Mouse (Mus musculus) embryo, embryonic 10 days (tissue): ENCODE data around the gene Speer4b.
"Not testable (repeated sequence)": the region's sequence is repeated elsewhere in the genome, so short reads cannot be mapped to it uniquely, and the experiment has no call there.

Experiments used
- DNase-seq: peaks from one replicate; pipeline ENCODE4 v3.0.0-alpha.2; 2015; ENCODE audit warnings: low spot score

The Speer4b gene

DNA sequence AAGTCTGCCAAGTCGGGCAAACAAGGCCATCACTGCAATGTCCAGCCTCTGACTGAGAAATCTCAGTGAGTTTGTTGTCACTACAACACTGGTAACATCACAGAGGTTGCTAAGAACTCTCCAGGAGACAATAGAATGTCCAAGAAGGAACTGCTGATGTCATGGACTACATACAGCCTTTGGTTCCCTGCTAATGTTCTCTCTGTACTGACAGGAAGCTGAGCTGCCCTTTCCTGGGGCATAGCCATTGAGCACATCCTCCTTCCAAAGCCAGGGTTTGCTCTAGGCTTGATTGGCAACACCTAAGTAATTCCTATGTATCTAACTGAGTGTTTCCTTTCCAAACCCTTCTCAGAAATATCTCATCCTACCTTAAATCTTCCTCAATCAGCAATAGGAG, at the start of gene Speer4b:
TSS of gene Speer4b (minus strand) at position 101 of the 400 bp plus-strand sequence.
- not testable (repeated sequence) for DNase-seq

DNA sequence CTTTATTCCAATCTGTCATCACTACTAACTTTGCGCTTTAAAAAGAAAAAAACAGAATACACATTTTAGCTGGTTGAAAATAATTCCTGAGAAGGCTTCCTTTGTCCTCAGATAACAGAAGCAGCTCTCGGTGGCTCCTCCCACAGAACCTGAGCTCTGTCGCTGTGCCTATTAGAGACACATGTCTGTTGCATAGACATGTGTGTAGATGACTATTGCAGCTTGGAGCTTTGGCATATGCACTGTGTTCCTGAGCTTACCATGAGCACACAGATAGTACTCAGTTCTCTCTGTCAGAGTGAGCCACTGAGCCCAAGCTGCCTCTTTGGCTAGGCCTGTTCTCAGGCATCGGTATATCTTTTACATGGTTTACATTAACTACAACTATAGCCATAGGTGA, 48.1 kb upstream of the Speer4b start:
- DNase-seq, result no peak

DNA sequence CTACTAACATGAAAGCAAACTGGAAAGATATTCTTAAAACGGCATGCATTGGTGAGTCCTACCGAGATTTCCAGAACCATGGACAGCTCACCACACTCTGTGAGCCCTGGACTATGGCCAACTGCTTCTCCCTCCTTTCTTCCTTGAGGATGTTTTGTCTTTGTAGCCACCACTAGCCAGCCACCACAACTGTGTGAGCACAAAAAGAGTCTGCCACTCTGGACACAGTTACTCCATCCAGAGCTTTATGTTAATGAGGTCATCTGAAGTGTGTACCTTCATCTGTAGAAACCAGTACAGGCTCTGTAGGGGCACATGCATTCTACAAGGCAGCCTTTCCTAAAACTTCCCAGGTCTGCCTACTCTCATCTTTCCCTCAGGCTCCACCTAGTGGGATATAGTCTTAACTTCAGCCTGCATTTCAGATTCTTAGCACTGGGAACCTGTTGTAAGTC, 43.6 kb upstream of the Speer4b start:
- DNase-seq, result peak; percentile 77

DNA sequence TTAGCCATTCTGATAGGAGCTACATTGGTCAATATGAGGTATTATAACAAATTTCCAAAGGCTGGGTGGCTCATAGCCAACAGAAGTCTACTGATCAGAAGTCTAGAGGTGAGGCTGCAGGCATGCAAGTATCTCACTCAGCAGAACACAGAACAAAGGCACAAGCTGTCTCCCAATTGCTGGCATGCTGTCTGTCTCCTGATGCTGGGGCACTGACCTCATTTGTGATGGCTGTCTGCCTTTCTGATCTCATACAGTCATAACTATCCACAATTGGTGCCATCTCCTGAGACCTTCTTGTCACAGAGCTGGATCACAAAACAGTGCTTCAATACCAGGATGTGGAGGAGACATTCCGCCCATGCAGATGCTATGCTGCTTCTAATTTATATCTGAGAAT, 25.7 kb upstream of the Speer4b start:
- DNase-seq, result no peak

DNA sequence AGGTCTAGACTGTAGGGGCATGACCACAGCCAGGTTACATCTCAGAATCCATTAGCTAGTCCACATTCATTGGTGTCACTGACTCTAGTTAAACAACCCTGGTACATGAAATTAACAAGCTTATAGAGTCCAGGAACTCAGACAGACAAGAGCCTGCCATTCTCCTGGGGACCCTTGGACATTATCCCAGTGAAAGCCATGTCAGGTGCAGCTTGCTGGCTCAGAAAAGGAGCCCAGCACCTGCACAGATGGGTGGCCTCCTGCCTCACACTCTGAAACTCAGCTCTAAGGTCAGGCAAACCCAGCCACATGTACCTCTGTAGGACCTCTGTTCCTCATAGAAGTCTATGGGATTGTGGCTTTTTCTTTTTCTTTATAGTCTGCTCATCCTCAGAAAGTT, 17.5 kb upstream of the Speer4b start:
- no peak for DNase-seq

DNA sequence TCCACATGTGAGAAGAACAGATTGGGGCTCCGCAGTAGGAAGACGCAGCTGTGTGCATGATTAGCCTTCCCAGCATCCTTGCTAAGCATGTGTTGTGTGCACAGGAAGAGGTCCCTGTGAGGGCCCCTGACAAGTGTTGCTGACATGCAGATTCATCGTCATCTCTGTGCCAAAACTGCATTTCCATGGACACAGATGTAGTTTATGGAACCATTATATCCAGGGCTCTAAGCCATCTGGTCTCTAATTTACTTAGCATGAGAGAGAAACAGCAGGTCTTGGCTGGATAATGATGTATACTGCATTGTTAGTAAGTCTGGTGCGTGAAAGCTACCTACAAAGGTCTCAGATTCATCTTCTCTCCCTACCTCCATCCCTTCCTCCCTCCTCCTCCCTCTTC, 10.3 kb downstream of the Speer4b start:
- no peak for DNase-seq

DNA sequence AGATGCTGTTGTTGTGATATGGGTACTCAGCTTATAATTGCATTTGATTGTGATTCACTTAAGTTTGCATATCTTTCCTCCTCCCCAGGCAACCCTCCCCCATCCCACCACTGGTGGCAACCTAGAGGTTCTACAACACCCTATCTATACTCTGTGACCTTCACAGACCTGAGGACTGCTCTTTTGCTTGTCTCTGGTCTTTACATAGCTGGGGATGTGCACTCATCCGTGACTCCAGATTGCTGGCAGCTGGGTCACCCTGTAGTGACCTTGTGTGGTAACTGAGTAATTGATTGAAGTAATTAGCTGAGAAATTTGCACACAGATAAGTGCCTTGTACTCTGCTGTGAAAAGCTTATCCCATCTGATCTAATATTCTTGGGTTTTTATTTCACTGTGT, 15.1 kb downstream of the Speer4b start:
- DNase-seq, result peak; percentile 9

DNA sequence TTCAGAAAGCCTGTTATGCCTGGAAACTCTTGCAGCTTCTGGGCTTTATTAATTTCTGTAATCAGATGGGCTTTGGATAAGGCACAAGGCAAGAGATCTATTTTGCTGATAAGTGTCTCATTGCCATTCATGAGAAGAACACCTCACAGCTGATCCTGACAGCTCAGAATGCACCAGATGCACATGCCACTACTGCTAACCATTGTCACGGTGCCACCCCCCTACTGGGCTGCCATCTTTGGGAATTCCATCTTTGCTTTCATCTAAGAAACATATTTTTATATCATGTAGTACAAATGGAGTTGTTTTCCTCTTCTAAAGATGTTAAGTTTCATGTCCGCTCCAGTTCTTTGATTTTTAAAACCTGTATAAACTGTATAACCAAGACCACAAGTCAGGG, 19.5 kb downstream of the Speer4b start:
- no peak for DNase-seq

DNA sequence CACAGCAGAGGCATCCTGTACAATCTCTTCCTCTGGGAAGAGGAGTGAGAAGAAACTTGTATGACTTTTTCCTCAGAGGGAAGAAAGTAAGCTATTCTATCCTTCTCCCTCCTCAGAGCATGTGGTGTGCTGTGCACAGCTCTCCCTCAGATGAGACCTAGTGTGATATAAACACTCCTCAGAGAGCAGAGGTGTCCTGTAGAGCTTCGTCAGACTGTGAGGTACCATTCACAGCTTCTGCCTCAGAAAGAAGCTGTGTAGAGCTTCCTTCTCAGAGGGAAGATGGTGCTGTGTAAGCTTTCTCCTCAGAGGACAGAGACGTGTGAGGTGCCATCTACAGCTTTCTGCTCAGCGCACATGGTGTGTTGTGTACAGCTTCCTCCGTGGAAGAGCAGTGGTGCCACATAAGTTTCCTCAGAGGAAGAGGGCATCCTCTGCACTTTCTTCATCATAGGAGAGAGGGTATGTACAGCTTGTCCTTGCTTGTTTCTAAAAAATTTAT, 26.2 kb downstream of the Speer4b start:
- DNase-seq, result no peak

DNA sequence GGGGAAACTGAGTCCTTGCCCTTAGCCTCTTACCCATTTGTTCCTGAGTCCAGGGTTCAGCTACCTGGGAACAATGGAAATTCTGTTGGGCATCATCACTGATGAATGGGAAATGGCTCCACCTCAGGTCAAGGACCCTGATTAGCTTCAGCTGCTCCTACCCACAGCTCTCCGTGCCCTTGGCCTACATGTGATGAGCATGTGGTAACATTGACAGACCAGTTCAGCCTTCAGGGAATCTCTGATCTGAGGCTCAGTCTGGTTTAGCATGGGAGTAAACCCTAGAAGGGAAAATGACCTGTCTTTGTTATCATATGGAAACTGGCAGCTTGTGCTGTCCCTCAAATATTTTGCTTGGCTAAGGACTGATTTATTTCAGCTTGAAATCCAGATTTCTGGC, 43.6 kb downstream of the Speer4b start:
- DNase-seq, result no peak

DNA sequence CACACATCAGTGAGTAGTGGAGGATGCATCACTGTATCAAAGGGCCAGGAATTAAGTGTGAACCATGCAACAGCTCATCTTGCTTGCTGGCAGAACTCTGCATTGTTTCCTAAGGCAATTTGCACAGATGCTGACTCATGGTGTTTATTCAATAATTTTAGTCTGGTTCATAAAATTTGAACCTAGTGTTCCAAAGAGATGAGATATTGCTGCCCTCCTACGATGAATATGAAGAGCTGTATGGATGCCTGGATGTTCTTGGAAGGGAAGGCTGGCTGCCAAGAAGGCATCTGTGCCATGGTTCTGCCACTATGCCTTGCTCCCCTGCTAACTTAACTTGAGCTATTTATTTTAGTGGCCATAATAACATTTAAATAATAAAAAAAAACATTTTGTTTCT, 44.3 kb downstream of the Speer4b start:
- DNase-seq, result no peak

DNA sequence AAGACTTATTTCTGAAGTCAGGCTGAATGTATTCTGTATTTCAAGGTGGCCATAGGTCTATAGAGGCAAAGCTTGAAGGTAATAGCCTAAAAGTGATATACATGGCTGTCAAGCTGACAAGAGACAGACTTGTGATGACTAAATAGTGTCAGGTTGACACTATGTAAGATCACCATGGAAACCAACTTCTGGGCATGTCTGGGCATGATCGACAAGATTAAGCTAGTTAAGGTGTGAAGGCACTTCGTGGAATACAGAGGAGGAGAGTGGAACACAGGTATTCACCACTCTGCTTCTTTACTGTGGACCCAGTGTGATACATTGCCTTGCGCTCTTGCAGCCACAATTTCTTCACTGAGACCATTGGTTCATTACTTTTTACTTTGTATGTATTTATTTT, 46.9 kb downstream of the Speer4b start:
- DNase-seq, result no peak

DNA sequence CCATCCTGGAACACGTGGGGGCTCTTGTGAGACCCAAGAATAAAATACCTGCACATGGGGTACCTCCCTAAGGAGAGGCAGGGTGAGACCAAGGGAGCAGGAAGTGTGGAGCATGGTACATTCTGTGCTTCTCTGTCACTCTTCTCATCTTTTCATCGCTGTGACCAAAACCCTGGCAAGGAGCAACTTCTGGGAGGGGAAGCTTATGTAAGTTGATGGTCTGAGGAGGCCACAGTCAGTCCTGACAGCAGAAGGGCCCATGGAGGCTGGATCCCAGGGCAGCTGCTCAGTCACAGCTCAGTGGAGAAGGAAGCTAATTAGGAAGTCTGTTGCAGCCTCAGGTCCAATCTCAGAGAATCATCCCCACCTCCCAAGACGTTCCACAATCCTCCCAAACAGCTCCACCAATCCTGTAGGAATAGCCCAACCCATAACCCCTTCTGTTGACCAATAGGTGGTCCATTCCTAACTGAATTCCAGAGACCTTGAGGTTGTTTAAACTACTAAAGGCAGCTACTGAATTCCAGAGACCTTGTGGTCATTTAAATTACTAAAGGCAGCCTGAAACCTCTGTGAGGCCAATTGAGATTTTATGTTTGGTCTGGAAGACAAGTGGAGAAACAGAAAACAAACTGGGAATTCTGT, 47.9 kb downstream of the Speer4b start:
- DNase-seq, result no peak
